Mouse (Mus musculus) lung, embryonic 16.5 days (tissue): ENCODE measurements around the gene Hsd17b1. TPM values are rescaled to one million over a fixed set of nuclear protein-coding genes. Genes with fewer than 3 reads are reported as not detected.

ENCODE experiments used
- ATAC-seq: fragments of 200-750 bp; cut with Nextera tagmentation; 2 replicates; pipeline ENCODE4 v1.8.0; 2017; ENCODE audit warnings: low read depth, mild to moderate bottlenecking, moderate library complexity
- H3K27ac ChIP-seq: fragments of 300-500 bp; sonication (generic); 2 replicates; pipeline ENCODE4 v1.5.1; 2014; ENCODE audit warnings: mild to moderate bottlenecking, control low read depth, low read length
- H3K27me3 ChIP-seq: fragments of 300-500 bp; sonication (generic); 2 replicates; pipeline ENCODE4 v1.6.1; 2014; ENCODE audit warnings: low read depth, low read length, mixed read lengths; ENCODE audit not compliant: control insufficient read depth, insufficient read depth
- H3K36me3 ChIP-seq: fragments of 300-500 bp; sonication (generic); 2 replicates; pipeline ENCODE4 v1.6.1; 2014; ENCODE audit warnings: low read length; ENCODE audit not compliant: control insufficient read depth, insufficient read depth
- H3K4me1 ChIP-seq: fragments of 300-500 bp; sonication (generic); replicated peaks from 2 replicates; pipeline ENCODE4 v1.6.1; 2014; ENCODE audit warnings: low read length, mixed read lengths; ENCODE audit not compliant: control insufficient read depth, insufficient read depth
- H3K4me2 ChIP-seq: fragments of 300-500 bp; sonication (generic); 2 replicates; pipeline ENCODE4 v1.6.1; 2014; ENCODE audit warnings: low read depth, low read length, control low read depth
- H3K4me3 ChIP-seq: fragments of 300-500 bp; sonication (generic); 2 replicates; pipeline ENCODE4 v1.5.1; 2014; ENCODE audit warnings: mild to moderate bottlenecking, low read length, control low read depth
- H3K9ac ChIP-seq: fragments of 300-500 bp; sonication (generic); 2 replicates; pipeline ENCODE4 v1.6.1; 2014; ENCODE audit warnings: low read length, control low read depth
- H3K9me3 ChIP-seq: fragments of 300-500 bp; sonication (generic); 2 replicates; pipeline ENCODE4 v1.6.1; 2016; ENCODE audit warnings: low read length; ENCODE audit not compliant: control insufficient read depth
- WGBS: fragments of 180-500 bp; shearing (Covaris S2); extraction: QIAGEN DNeasy Blood & Tissue Kit; methylation state at CpG from one replicate; pipeline ENCODE4 v1.1.7; 2014; 5-methylcytosine and 5-hydroxymethylcytosine counted together
- microRNA-seq: library from miRNA; unstranded; fragments of <30 nt; microRNA quantifications from one replicate; pipeline ENCODE4, GENCODE M21; 2016
- polyA plus RNA-seq: library from polyadenylated mRNA; unstranded; fragments of >200 nt; fragmentation: Nextera tagmentation; extraction: Ambion mirVana; gene quantifications from 2 replicates; pipeline ENCODE4 v1.2.1, GENCODE M21; 2015

Gene Hsd17b1
- polyA plus RNA-seq, 1 experiment from 2014 or later, result 0.19 TPM

DNA sequence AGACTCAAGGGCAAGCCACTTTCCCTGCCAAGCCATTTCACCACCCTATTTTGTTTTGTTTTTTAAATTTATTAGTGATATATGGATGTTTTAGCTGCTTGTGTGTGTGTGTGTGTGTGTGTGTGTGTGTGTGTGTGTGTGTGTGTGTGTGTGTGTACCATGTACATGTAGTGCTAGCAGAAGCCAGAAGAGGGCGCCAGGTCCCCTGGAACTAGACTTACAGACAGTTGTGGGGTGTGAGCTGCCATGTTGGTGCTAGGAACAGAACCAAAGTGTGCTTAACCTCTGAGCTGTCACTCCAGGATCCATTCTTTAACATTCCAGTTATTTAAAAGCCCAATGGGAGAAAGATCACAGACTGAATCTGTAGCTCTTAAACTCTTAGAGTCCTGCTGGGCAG is 48.9 kb downstream of the Hsd17b1 start:
- Histone ChIP-seq H3K4me3 (no peak overlapping the region), H3K9me3 (peaks cover 6% of the 10 kb centered on the region), H3K27ac (no peak overlapping the region), H3K27me3 (no peaks in the 10 kb centered on the region), H3K36me3 (peaks cover 24% of the 10 kb centered on the region), H3K4me1 (0 out of 2 replicates have a peak, but pooled peaks cover 4% of the 10 kb centered on the region), H3K4me2 (no peak overlapping the region), H3K9ac (no peak overlapping the region)
- ATAC-seq, result no peak
- 93% methylated on average over 1 of the region's 1 CpGs for WGBS

GRCm38 (mm10) chr11:101128996-101129577 is 50.9 kb downstream of the Hsd17b1 start:
- Histone ChIP-seq H3K27ac (no peak overlapping the region), H3K9ac (no peak overlapping the region), H3K4me1 (0 out of 2 replicates have a peak, but pooled peaks cover 4% of the 10 kb centered on the region), H3K36me3 (peaks cover 16% of the 10 kb centered on the region), H3K4me2 (no peak overlapping the region), H3K4me3 (no peak overlapping the region), H3K9me3 (peaks cover 6% of the 10 kb centered on the region), H3K27me3 (no peaks in the 10 kb centered on the region)
- WGBS, result 71% methylated on average over 11 of the region's 11 CpGs
- no peak for ATAC-seq

Small RNAs within 50 kb of the gene (microRNA-seq; reads per million reads assigned to microRNA genes)
- gene Mir6928, result 0.79 reads per million

Other genes with a start within 250 kb of the Hsd17b1 start
- gene Stat5b, start 227.7 kb upstream of the Hsd17b1 start, polyA plus RNA-seq, result 27.2 and 28.4 TPM in 2 replicates
- gene Stat5a, start 219.1 kb upstream of the Hsd17b1 start, polyA plus RNA-seq, result 11.0 and 11.3 TPM in 2 replicates
- gene Stat3, start 138.9 kb upstream of the Hsd17b1 start, polyA plus RNA-seq, result 58.5 and 63.7 TPM in 2 replicates
- 461 and 464 TPM in 2 replicates for gene Cavin1, start 107.5 kb upstream of the Hsd17b1 start, polyA plus RNA-seq
- 36.7 and 36.9 TPM in 2 replicates for gene Atp6v0a1, start 69.0 kb upstream of the Hsd17b1 start, polyA plus RNA-seq
- gene Naglu, start 8.4 kb upstream of the Hsd17b1 start, polyA plus RNA-seq, result 20.6 and 23.1 TPM in 2 replicates
- gene Coasy, start 4.2 kb downstream of the Hsd17b1 start, polyA plus RNA-seq, result 39.7 and 45.1 TPM in 2 replicates
- 41.3 and 60.3 TPM in 2 replicates for gene Mlx, start 8.9 kb downstream of the Hsd17b1 start, polyA plus RNA-seq
- 29.3 and 32.3 TPM in 2 replicates for gene Psmc3ip, start 17.0 kb downstream of the Hsd17b1 start, polyA plus RNA-seq
- gene Retreg3, start 41.5 kb downstream of the Hsd17b1 start, polyA plus RNA-seq, result 18.4 and 19.6 TPM in 2 replicates
- gene Tubg1, start 41.5 kb downstream of the Hsd17b1 start, polyA plus RNA-seq, result 70.6 and 82.1 TPM in 2 replicates
- 3.1 TPM in 2 replicates for gene Tubg2, start 77.5 kb downstream of the Hsd17b1 start, polyA plus RNA-seq
- gene Cntnap1, start 92.1 kb downstream of the Hsd17b1 start, polyA plus RNA-seq, result 1.1 and 1.2 TPM in 2 replicates
- gene Plekhh3, start 92.9 kb downstream of the Hsd17b1 start, polyA plus RNA-seq, result 17.0 and 17.1 TPM in 2 replicates
- 0.23 and 0.35 TPM in 2 replicates for gene Ccr10, start 97.0 kb downstream of the Hsd17b1 start, polyA plus RNA-seq
- gene Ezh1, start 148.1 kb downstream of the Hsd17b1 start, polyA plus RNA-seq, result 19.4 and 20.8 TPM in 2 replicates
- 312 and 337 TPM in 2 replicates for gene Ramp2, start 167.6 kb downstream of the Hsd17b1 start, polyA plus RNA-seq
- 132 and 135 TPM in 2 replicates for gene Vps25, start 175.3 kb downstream of the Hsd17b1 start, polyA plus RNA-seq
- gene Wnk4, start 182.2 kb downstream of the Hsd17b1 start, polyA plus RNA-seq, result 5.3 and 5.8 TPM in 2 replicates
- 1.9 and 3.2 TPM in 2 replicates for gene Cntd1, start 200.6 kb downstream of the Hsd17b1 start, polyA plus RNA-seq
- gene Coa3, start 200.7 kb downstream of the Hsd17b1 start, polyA plus RNA-seq, result 184 and 187 TPM in 2 replicates
- 136 and 151 TPM in 2 replicates for gene Becn1, start 223.9 kb downstream of the Hsd17b1 start, polyA plus RNA-seq
- 94.0 and 101 TPM in 2 replicates for gene Psme3, start 237.8 kb downstream of the Hsd17b1 start, polyA plus RNA-seq
- gene Aoc2, start 246.7 kb downstream of the Hsd17b1 start, polyA plus RNA-seq, result 0.92 and 1.2 TPM in 2 replicates